In genomic region chr1:119523369-119523768, GRCm38 (mm10) we compare ENCODE assay signal across 9 mouse cellular contexts.
"Had no signal": no experiment of that assay in that cellular context is flagged by ENCODE, and none has a peak within 500 bp of the region (broad histone marks: within the 10 kb centered on the region; RNA-seq: fewer than 3 reads in every experiment).

No protein-coding gene starts in this region.

- H3K4me2 ChIP-seq: limb, embryonic 15.5 days; liver, embryonic 13.5 days; midbrain, embryonic 13.5 days; neural tube, embryonic 12.5 days had no signal

- DNase-seq: layer of hippocampus, adult 9-11 months; layer of hippocampus, postnatal 36 days; liver, embryonic 13.5 days; spleen, adult 18-20 months; thymus, postnatal 4 days had no signal

- H3K27ac ChIP-seq: limb, embryonic 15.5 days; liver, embryonic 13.5 days; midbrain, embryonic 13.5 days; neural tube, embryonic 12.5 days had no signal

- H3K4me3 ChIP-seq: limb, embryonic 15.5 days; liver, embryonic 13.5 days; midbrain, embryonic 13.5 days; myocyte; neural tube, embryonic 12.5 days had no signal

- H3K9ac ChIP-seq: limb, embryonic 15.5 days; liver, embryonic 13.5 days; midbrain, embryonic 13.5 days; neural tube, embryonic 12.5 days had no signal

- ATAC-seq: midbrain, embryonic 13.5 days had no signal

- H3K9me3 ChIP-seq: liver, embryonic 13.5 days; midbrain, embryonic 13.5 days had no signal

- H3K27me3 ChIP-seq: limb, embryonic 15.5 days; liver, embryonic 13.5 days; midbrain, embryonic 13.5 days; neural tube, embryonic 12.5 days had no signal
